Mouse (Mus musculus) small intestine, adult 2 months (tissue): Measurements from ENCODE around the gene Ptrh2.

Experiments used
- CTCF ChIP-seq: fragments of 200-500 bp; IDR thresholded peaks from 2 replicates; pipeline ENCODE4 v1.5.1; 2012; ENCODE audit warnings: low read depth, mild to moderate bottlenecking, control low read depth, inconsistent platforms, low read length, moderate library complexity, mixed read lengths; ENCODE audit not compliant: insufficient replicate concordance, insufficient read length; ENCODE audit errors: extremely low read depth
- POLR2A ChIP-seq: fragments of 200-500 bp; IDR thresholded peaks from 2 replicates; pipeline ENCODE4 v1.6.1; 2012; ENCODE audit warnings: low read depth, mild to moderate bottlenecking, control low read depth, inconsistent platforms, low read length, moderate library complexity

DNA sequence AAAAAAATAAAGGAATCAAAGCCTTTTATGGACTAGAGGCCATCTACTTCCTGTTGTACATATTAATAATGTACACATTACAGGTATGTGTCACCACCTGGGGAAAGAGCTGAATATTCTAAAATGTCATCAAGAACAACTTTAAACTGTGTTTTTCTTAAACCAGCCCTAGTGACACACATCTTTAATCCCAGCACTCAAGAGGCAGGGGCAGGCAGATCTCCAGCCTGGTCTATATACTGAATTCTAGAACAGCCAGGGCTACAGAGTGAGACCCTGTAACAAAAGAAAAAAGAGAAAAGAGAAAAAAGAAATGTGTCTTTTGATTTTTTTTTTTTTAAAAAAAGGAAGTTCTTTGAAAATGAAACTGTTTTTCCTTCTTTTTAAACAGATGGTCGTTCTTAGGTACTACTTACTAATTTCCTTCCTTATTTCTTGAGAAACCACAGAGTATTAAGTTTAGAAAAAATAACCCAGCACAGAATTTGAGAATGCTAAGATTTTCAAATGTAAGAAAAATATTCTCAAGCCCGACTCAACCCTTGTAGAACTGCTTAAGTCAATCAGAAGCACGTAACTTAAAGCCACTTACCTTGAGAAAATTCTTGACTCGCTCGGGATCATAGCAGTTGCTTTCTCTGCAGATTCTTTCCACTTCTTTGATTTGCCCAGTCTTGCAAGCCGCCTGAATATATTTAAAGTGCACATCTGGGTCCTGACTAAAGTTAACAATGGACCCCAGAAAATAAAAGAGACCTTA, 33.7 kb downstream of the Ptrh2 start:
- TF ChIP-seq POLR2A (no peak), CTCF (no peak)
